Mouse (Mus musculus): ENCODE data around the gene Asic2. TPM values are rescaled to one million over a fixed set of nuclear protein-coding genes. Genes with fewer than 3 reads are reported as not detected.

Asic2 gene
- polyA plus RNA-seq, 1 experiment = 24.0 TPM

DNA sequence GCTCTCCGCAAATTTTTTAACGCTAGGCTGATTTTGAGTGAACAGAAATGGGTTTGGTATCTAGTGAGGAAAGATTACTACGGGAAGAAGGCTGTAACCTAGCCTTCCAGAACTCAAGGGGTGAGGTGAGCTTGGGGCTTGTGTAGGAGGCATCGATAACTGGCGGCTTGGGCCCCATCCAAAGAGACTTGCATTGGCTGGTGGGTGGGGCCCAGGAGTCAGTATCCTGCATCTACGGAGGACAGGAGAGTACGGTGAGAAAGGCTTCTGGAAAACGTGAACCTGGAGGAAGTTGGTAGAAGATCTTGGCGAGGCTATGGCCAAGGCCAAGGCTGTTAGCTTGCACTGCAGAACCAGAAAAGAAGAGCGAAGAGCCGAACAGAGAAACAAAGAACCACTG, 1113.8 kb downstream of the Asic2 start:
- DNase-seq (ENCODE audit: low read depth) = no peak
- TF ChIP-seq CTCF (IDR thresholded peaks at IDR 0.05; ENCODE audit: borderline replicate concordance, extremely low read depth, insufficient read depth, insufficient read length) (no peak), POLR2A (IDR thresholded peaks at IDR 0.05; ENCODE audit: borderline replicate concordance, extremely low read depth, insufficient read depth, insufficient read length, poor library complexity, severe bottlenecking) (no peak)

DNA sequence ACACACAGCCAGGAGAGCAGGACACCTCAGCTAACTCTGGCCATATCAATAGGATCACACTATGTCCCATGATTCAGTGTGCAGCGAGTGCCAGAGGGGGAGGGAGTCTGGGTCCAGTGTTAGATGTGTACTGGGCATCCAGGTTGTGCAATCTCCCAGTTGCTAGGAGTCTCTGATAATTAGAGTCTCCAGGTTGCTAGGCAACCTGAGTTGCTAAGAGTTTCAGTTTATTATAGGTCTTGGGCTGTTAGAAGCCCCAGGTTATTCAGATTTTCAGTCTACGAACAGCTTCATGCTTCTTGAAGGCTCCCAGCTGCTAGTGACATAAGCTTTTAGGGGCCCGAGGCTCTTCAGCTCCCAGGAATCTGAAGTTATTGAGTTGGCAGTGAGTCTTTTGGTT, 1115.2 kb downstream of the Asic2 start:
- TF ChIP-seq CTCF (IDR thresholded peaks at IDR 0.05; ENCODE audit: borderline replicate concordance, extremely low read depth, insufficient read depth, insufficient read length) (no peak), POLR2A (IDR thresholded peaks at IDR 0.05; ENCODE audit: borderline replicate concordance, extremely low read depth, insufficient read depth, insufficient read length, poor library complexity, severe bottlenecking) (no peak)
- peak; percentile 72 for DNase-seq (ENCODE audit: low read depth)

DNA sequence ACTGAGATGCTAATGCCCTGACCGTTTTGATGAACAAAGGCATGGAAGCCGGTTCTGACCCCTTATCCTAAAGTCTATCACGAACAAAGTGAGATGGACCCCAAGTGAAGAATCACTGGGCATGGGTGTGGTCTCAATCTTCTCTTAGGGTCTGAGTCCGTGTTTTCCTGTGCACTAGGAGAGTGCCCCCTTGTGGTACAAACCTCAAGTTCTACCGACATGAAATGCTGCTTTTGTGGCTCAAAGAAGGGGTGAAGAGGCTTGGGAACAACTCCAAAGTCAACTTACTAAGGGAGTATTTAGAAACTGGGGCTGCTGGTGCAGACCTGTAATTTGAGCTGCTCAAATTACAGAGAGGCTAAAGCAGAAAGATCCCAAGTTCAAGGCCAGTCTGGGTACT, 1116.4 kb downstream of the Asic2 start:
- TF ChIP-seq POLR2A (IDR thresholded peaks at IDR 0.05; ENCODE audit: borderline replicate concordance, extremely low read depth, insufficient read depth, insufficient read length, poor library complexity, severe bottlenecking) = no peak
- TF ChIP-seq CTCF (IDR thresholded peaks at IDR 0.05; ENCODE audit: borderline replicate concordance, extremely low read depth, insufficient read depth, insufficient read length) = peak; percentile 43; the same call in 1 of the 2 replicates
- DNase-seq (ENCODE audit: low read depth) = peak; percentile 41

DNA sequence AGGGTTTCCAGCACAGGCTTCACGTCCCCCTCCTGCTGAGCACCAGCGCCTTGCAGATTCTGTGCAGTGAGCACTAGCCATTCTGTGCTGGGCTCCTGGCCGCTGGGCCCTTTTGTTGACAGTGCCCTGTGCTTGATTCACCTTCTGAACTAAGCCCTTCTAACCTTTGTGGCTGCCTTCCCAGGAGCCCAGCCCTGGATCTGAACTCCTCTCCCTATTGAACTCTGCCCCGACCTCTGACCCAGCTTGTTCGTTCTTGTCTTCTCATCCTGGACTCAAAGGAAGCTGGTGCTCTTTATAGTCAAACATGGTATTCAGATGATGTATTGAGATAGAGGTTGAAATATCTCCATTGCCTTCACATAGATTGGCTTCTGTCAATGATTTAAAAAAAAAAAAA, 1120.1 kb downstream of the Asic2 start:
- TF ChIP-seq POLR2A (IDR thresholded peaks at IDR 0.05; ENCODE audit: borderline replicate concordance, extremely low read depth, insufficient read depth, insufficient read length, poor library complexity, severe bottlenecking) = no peak
- TF ChIP-seq CTCF (IDR thresholded peaks at IDR 0.05; ENCODE audit: borderline replicate concordance, extremely low read depth, insufficient read depth, insufficient read length) = no peak
- DNase-seq (ENCODE audit: low read depth) = no peak

DNA sequence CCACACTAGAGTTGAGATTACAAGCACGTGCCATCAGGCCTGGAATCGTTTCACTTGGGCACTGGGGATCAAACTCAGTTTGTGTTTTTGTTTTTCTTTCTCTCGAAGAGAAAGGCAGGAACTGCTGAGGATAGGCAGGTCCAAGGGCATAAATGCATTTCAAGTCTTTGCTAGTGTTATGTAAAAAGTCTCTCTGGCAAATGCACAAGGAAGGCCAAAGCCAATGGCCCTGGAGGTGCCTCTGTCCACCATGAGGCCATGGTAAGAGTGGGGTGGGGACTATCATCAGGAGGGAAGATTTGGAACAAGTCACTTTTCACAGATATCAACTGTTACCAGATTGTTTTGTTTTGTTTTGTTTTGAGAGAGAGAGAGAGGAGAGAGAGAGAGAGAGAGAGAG, 1122.1 kb downstream of the Asic2 start:
- TF ChIP-seq POLR2A (IDR thresholded peaks at IDR 0.05; ENCODE audit: borderline replicate concordance, extremely low read depth, insufficient read depth, insufficient read length, poor library complexity, severe bottlenecking) = no peak
- no peak for TF ChIP-seq CTCF (IDR thresholded peaks at IDR 0.05; ENCODE audit: borderline replicate concordance, extremely low read depth, insufficient read depth, insufficient read length)
- no peak for DNase-seq (ENCODE audit: low read depth)

DNA sequence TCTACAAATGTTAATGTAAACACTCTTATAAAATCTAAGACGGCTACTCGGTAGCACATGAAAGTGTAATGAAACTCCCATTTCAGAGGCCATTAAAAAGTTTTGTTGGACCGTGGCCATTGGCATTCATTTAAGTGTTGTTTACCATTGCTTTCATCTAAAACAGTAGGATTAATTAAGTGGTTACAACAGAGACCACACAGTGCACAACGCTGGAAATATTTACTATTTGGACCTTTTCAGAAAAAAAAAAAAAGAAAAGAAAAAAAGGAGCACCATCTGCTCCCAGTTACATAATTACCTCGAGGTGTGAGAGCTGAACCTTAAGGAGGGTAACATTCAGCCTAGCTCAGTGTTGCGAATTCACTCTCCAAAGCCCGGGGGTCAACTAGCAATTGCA, 1122.8 kb downstream of the Asic2 start:
- peak; percentile 61 for DNase-seq (ENCODE audit: low read depth)
- TF ChIP-seq CTCF (IDR thresholded peaks at IDR 0.05; ENCODE audit: borderline replicate concordance, extremely low read depth, insufficient read depth, insufficient read length) (no peak), POLR2A (IDR thresholded peaks at IDR 0.05; ENCODE audit: borderline replicate concordance, extremely low read depth, insufficient read depth, insufficient read length, poor library complexity, severe bottlenecking) (no peak)

DNA sequence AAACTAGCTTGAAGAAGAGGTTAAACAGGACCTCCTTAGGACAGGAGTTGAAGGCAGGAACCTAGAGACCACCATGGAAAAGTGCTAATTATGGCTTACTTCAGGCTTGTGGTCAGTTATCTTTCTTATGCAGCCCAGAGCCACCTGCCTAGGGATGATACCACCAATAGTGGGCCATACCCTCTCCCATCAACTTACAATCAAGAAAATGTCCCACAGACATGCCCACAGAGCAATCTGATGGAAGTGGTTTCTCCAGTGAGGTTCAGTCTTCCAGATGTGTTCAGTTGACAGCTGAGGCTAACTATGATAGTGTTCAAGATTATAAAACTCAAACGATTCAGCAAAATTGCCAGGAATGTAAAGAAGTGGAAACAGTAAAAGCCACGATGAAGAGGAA, 1124.8 kb downstream of the Asic2 start:
- TF ChIP-seq POLR2A (IDR thresholded peaks at IDR 0.05; ENCODE audit: borderline replicate concordance, extremely low read depth, insufficient read depth, insufficient read length, poor library complexity, severe bottlenecking) = no peak
- no peak for TF ChIP-seq CTCF (IDR thresholded peaks at IDR 0.05; ENCODE audit: borderline replicate concordance, extremely low read depth, insufficient read depth, insufficient read length)

DNA sequence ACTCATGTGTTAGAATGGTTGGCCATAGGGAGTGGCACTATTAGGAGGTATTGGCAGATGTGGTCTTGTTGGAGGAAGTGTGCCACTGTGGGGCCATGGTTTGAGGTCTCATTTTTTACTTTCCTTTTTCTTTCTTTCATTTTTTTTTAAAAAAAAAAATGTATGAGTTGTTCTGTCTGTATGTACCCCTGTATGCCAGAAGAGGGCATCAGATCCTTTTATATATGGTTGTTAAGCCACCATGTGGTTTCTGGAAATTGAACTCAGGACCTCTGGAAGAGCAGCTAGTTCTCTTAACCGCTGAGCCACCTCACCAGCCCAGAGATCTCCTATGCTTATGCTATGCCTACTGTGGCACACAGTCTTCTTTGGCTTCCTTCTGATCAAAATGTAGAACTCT, 1129.5 kb downstream of the Asic2 start:
- no peak for DNase-seq (ENCODE audit: low read depth)
- TF ChIP-seq CTCF (IDR thresholded peaks at IDR 0.05; ENCODE audit: borderline replicate concordance, extremely low read depth, insufficient read depth, insufficient read length) = no peak
- TF ChIP-seq POLR2A (IDR thresholded peaks at IDR 0.05; ENCODE audit: borderline replicate concordance, extremely low read depth, insufficient read depth, insufficient read length, poor library complexity, severe bottlenecking) = no peak

More for the DNA sequence above, 1124.8 kb downstream of the Asic2 start:
- no peak for DNase-seq (ENCODE audit: low read depth)

DNA sequence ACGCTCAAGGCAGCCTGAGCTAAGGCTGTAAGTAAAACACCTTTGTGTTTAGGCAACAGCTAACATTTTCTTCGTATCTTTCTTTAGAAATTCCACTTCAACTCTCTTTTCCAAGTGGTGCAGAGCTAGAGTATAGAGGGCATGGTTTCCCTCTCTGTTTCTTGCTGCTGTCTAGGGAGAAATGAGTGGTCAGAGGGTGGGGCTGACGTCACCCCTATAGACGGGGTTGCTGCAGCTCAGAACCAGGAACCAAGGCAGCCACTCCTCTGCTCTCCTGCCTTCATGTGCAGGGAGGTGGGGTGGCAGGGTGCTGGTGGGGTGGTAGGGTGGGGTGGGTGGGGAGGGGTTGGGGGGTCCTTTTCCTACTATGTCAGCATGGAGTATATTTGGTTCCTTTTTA, 1132.4 kb downstream of the Asic2 start:
- TF ChIP-seq CTCF (IDR thresholded peaks at IDR 0.05; ENCODE audit: borderline replicate concordance, extremely low read depth, insufficient read depth, insufficient read length) (no peak), POLR2A (IDR thresholded peaks at IDR 0.05; ENCODE audit: borderline replicate concordance, extremely low read depth, insufficient read depth, insufficient read length, poor library complexity, severe bottlenecking) (no peak)

DNA sequence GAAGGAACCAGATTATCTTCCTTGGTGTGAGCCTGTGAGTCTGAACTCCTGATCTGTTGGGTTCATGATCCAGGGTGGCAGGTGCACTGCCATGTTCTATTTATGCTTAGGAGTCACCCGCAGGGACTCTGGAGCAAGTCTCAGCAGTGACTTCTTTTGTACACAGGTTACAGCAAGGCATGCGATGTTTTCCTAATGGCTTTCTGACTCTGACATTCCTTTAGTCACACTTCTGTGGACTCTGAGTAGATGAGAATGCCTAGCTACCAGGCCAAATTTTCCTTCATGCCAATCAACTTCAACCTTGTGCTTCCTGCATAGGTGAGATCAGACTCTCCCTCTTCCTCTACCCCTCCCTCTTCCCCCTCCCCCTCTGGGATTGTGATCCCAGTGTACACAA, 1132.9 kb downstream of the Asic2 start:
- TF ChIP-seq CTCF (IDR thresholded peaks at IDR 0.05; ENCODE audit: borderline replicate concordance, extremely low read depth, insufficient read depth, insufficient read length) (no peak), POLR2A (IDR thresholded peaks at IDR 0.05; ENCODE audit: borderline replicate concordance, extremely low read depth, insufficient read depth, insufficient read length, poor library complexity, severe bottlenecking) (no peak)
- DNase-seq (ENCODE audit: low read depth) = no peak

More for the DNA sequence above, 1132.4 kb downstream of the Asic2 start:
- DNase-seq (ENCODE audit: low read depth) = no peak

Other genes starting within 250 kb of the Asic2 start
- 0.01 TPM in 1 of 2 replicates, not detected in the other for gene 5530401A14Rik, start 107.8 kb downstream of the Asic2 start, polyA plus RNA-seq (2012; rRNA removed)
- gene Ccl2, start 67.1 kb upstream of the Asic2 start, polyA plus RNA-seq (2012; rRNA removed) = 0.72 and 0.74 TPM in 2 replicates
- not detected in 2 replicates for gene Gm17268, start 70.1 kb upstream of the Asic2 start, polyA plus RNA-seq (2012; rRNA removed)
- 0.18 and 0.40 TPM in 2 replicates for gene Ccl7, start 77.3 kb upstream of the Asic2 start, polyA plus RNA-seq (2012; rRNA removed)
- gene Ccl11, start 89.4 kb upstream of the Asic2 start, polyA plus RNA-seq (2012; rRNA removed) = 0.31 and 0.37 TPM in 2 replicates
- 1.1 and 1.3 TPM in 2 replicates for gene Ccl12, start 133.4 kb upstream of the Asic2 start, polyA plus RNA-seq (2012; rRNA removed)
- not detected in 2 replicates for gene Ccl8, start 146.7 kb upstream of the Asic2 start, polyA plus RNA-seq (2012; rRNA removed)

Measured in brain, embryonic 14.5 days (tissue).